Mouse (Mus musculus): Measurements from ENCODE around the gene Tmem183a.

Gene Tmem183a

DNA sequence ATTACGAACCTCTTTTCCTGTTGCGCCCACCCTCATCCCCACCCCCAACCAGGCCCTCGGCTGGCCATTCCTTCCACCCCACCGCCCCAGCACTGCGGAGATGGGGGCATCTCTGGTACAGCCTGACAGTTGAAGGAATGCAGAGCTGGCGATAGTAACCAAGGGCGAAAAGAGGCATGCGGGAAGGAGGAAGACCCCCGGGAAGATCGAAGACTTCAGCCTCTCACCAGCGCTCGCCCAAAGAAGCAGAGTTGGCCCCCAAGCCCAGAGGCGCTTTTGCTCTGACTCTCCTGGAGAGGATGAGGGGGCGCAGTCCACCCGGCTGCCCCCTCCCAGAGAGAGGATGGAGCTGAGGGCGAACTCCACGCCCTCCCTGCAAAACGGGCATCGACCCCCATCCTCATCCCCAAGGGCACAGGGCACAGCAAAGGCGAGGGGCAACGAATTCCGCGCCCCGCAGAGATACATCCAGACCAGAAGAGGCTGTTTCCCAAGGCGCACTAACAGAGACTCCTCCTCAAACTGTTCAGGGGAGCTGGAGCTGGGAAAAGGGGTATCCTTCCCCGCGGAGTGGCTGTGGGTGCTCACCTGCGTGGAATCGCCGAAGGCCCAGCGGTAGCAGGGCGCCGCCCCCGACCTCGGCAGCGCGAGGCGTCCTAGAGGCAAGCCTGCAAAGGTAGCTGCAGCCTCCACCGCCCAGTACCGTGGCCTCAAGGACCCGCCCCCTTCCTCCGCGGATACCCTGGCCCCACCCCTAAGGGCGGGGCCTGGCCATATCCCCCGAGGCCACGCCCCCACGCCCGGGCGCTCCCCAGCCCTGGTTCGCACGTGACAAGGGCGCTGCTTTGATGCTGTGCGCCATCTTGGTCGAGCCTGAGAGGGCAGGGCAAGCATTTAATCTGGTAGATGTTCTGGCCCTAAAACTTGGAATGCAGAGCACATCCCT is 17.5 kb downstream of the Tmem183a start:
- DNase-seq (ENCODE audit: low spot score in 2 of 2) = peak; percentile 74 to 82

DNA sequence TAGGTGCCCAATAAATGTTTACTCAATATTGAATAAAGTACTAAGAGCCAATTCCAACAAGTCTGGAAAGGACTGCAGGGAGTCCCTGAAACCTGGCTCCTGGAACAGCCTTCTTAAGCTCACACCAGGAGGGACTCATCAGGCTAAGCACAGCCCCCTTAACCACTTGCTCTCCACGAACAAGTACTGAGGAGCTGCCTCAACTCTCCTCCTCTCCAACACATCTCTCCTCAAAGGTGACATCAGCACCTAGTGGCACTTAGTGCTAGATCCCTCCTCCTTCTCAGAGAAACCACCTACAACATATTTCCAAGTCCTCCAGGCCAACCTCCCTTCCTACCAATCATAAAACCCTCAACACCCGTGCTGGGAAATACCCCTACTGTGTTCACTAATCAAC is 18.2 kb downstream of the Tmem183a start:
- no peak for DNase-seq (ENCODE audit: low spot score in 2 of 2)

DNA sequence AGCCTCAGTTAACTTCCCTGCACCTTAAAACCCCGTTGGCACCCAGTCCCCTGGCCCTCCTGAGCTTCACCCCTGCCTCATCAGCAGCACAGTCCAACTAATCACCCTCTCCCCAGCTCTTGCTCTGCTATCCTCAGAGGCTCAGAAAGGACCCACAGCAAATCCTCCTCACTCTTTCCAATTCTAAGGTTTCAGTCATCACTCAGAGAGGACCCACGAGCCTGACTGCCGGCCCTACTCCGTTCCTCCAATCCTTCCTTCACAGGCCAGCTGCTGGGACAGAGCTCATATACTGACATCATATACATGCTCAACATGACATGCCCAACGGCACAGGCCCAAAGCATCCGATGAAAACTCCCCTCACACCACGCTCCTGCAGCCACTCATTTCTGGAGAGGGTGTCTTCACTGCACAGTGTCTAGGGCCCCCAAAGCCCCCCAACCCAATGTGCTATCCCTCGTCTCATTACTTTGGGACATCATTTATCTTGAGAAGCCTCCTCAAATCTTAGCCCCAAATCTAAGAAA is 18.9 kb downstream of the Tmem183a start:
- no peak for DNase-seq (ENCODE audit: low spot score in 2 of 2)

DNA sequence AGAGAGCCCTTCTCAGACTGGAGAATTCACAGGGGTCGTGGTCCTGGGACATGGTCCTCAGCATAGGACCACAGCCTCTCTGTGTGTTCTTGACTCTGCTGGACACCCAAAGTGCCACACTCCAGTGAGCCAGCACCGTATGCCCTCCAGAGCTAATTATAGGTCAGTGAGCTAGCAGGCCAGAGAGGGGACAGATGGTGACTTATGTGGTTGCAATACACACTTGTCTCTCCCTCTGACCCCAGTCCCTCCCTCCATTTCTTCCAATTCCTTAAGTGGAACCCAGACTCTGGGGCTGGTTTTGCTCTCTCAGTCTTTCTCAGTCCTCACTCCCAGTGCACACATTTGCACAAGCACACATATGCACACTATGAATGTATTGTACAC is 19.5 kb downstream of the Tmem183a start:
- DNase-seq (ENCODE audit: low spot score in 2 of 2) = no peak

DNA sequence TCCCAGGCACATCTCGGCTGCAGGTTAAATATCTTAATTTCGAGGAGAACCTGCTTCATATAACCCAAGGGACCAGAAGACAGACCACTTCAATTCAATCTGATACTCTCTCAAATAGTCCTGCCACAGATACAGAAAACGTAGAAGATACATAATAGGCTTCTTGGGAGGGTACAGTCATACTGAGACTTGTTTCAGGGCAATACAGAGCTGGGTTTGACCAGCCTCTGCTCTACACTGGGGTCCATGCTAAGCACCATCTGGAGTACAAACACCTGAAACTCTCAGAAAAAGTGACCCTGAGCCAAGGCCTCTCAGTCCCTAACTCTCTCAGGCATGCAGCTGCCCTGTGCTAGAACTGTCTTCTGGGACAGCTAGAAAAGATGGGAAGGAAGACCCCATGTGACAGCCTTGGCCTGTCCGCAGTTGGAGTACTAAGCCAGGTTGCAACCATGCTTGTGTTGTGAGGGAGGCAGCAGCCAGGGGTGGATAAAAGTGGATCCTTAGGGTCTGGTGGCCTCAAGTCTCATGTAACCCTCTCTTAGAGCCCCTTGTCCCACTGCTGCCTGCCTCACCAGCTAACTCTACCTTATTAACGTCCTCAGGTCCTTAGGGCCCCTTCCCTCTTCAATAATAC is 20.0 kb downstream of the Tmem183a start:
- no peak for DNase-seq (ENCODE audit: low spot score in 2 of 2)

DNA sequence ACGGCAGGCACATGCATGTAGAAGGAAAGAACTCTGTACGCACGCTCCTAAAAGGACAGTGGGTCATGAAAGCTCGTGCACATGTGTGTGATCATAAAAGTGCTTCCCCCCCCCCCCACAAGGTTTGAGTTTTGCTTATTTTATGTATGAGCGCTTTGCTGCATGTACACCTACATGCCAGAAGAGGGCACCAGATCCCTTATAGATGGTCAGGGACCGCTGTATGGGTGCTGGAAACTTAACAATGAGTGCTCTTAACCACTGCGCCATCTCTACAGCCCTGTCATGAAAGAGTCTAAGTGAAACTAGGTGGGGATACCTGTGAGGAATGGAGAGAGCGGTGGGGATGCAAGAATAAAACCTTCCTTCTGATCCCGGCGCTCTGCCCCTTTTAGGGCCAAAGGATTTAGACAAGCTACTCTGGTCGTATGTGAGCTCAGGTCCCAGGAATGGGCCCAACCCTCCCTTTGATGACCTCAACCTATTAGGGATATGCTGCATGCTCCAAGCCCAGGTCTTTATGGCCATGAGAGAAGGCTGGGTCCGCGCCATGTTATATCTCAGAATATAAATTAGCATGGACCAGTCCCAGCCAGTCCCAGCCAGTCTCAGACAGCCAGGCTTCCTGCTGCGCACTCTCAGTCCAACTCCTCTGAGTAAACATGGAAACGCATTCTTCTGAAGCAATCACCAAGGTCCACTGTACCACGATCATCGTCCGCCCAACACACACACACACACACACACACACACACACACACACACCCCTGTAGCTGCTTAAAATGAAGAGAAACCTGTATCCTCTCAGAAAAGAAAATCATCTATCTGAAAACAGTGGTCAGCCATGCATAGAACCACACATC is 21.8 kb downstream of the Tmem183a start:
- DNase-seq (ENCODE audit: low spot score in 2 of 2) = no peak

DNA sequence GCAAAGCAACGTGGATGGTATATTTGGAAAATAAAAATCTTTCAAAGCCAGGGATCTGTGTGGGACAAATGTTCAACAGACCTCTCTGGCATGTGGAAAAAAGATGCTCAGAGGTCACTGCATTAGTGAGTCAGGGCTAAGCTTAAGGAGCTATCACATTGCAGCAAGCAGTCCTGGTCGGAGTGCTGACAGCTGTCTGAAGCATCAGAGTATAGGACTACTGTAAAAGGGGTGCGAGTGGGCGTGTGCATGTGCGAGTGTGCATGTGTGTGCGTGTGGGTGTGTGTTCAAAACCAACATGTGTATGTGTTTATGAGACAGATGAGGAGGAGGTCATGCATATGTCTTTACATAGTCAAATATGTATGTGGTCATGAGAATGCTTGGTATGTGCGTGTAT is 22.6 kb downstream of the Tmem183a start:
- DNase-seq (ENCODE audit: low spot score in 2 of 2) = no peak

DNA sequence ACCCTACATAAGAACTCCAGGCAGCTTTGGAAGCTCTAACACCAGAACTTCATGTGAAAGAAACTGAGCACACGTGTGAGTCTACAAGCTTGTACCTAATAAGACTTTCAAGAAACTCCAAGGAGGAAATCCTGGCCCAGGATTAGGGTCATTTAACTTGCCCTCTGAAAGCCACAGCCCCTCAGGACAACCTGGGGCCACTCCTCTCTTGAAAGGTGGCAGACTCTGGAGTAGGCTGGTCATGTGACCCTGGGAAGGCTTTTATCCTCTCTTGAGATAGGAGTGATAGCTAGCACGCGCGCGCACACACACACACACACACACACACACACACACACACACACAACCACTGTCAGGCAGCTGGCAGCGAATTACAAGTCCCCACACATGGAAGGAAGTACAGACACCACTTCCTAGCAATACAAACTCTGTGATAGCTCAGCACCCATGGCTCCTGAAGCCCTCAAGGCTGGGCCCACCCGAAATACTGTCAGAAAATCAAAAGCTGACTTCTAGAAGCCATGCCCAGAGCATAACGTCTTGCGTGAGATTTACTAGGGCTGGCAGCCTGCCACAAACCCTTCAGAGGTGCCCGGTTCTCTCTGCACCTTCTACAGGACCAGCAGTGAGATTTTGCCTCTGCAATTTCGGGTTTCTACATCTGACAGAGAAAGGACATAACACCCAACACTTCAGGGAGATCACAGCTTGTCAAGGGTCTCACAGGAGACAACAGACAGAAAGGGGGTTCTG is 24.6 kb downstream of the Tmem183a start:
- DNase-seq (ENCODE audit: low spot score in 2 of 2) = no peak

DNA sequence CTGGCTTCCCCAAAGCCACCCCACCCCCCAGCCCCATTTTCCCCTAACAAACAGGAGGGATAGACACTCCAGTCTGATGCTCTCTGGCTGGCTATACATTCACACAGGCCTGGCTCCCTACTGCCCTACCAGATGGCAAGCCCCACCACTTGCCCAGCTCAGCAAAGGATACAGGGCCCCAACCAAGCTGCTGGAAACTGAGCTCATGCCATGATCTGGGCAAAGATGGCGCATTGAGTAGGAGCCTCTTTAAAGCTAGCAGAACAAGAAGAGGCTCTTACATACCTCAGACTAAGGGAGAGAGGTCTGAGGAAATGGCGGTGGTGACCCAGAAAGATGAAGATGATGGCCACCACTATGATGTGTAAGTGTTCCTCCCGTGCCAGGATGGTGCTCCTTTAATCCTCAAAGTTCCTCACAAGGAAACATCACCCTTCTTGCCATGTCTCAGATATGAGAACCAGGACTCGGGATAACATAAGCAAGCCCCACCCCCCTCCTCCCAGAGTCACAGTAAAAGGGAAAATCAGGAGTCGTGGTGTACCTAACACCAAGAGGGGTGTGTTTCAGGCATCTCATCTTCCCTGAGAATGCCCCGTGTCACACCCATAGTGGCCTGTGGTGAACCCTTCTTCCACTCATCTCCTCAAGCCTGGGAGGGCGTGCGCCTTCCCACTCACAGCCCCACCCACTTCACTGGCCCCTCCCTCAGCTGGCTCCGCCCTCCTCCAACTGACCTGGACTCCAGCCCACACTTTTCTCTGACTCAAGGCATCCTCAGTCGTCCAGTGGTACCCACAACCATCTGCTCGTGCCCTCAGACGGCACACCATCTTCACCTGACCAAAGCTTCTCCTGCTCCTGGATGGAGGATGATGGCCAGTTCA is 25.6 kb downstream of the Tmem183a start:
- no peak for DNase-seq (ENCODE audit: low spot score in 2 of 2)

DNA sequence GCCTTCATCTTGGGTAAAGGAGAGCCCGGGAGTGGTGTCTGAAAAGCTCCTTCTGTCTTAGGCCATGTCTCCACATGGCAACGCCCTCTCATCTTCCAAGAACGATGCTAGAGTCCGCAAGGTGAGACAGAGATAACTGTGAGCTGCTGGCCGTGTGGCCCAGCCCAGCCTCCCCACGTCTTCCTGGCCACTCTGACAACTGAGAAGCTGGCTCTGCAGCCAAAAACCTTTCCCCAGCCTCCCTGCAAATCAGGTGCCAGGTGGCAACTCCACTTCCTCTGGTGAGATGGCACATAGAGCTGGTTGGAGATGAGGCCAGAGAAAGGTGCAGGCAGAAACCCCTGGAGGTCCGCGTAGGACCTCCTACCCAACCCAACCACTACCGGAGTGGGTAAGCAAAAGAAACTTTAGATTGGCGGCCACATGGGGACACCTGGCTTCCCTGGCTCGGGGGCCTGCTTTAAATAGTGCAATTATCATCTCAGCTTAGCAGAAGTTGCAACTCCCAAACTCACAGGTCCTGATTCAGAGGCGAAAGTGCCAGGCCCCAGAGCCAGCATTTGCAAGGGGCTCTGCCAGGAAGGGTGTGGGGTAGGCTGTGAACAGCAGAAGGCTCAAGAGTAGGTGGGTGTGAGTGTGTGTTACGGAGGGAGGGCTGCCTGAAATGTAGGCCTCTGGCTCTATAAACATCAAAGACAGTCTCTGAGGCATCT is 26.4 kb downstream of the Tmem183a start:
- no peak for DNase-seq (ENCODE audit: low spot score in 2 of 2)

DNA sequence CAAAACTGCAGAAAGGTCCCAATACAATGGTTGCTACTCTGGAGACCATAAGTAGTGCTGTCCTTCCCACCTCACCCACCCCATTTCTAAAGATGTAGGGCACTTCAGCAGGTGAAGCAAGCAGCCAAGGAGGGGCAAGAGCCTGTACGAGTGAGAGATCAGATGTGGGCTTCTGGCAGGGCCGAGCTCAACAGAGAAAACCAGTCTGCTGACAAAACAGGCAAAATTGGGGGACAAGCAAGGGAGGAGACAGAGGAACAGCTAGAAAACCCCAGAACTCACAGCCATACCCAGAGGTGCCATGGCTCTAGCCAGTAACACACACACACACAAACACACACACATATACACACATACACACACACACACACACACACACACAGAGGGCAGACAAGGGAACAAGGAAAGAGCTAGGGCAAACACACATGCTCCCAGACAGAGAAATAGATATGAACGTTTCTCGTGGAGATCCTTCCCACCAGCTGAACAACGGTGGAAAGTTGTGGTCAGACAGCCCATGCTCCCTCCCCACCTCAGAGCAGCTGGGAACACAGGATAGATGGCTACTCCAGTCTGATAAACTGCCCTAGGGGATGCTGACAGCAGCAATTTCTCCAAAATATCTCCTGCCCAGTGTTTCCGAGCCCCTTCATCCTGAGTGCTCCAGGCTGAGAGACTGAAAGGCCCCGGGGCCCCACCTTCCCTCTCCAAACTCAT is 27.5 kb downstream of the Tmem183a start:
- no peak for DNase-seq (ENCODE audit: low spot score in 2 of 2)

DNA sequence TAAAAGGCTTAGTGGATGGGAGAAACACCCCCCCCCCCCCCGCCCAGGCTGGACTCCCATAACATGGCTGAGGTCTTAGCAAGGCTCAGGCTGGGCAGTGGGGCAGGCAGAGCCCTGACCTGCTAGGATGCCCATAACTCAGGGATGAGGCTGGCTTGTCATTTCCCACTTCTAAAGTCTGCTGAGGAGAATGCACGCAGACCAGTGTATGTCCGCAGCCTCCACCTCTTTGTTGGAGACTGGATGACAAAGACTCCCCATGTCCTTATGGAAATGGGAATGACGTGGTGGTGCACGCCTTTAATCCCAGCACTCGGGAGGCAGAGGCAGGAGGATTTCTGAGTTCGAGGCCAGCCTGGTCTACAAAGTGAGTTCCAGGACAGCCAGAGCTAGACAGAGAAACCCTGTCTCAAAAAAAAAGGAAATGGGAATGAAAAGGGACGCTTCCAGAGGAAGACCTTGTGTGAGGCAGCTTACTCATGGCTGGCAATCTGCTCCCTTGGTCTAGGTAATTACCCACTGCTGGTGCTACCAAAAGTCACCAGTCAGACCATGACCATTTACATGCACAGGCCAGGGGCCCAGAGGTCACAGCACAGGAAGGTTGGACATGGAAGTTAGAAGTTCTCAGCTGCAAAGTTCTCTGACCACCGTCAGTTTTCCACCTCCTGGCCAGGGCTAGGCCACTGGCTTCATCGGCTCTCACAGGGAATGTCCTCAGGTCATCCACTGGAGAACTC is 28.2 kb downstream of the Tmem183a start:
- DNase-seq (ENCODE audit: low spot score in 2 of 2) = no peak

DNA sequence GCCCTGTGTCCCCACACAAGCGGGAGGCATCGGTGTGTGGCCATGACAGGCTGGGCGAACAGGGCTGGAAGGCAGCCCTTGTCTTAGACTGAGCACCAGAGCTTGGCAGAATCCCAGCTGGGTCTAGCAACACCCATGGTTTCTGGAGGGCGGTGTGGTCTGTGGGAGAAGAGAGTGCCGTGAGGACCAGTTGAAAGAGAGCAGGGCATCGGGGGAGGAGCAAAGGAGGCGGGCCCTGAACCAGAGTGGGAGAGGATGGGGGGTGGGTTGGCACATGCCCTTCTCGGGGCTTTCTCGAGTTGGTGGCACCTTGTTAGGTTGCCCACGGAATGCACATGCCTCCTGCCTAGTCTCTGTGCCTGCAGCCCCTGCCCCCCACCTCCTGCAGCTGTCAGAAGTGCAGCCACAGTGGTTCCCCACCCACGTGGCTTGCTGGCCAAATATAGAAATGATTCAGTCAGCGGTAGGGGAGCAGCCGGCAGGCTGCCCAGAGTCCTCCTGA is 29.0 kb downstream of the Tmem183a start, which contains the start of gene Ppfia4:
Gene Ppfia4, minus strand, starts transcription at position 159 of the 502 bp plus-strand sequence.
- no peak for DNase-seq (ENCODE audit: low spot score in 2 of 2)

DNA sequence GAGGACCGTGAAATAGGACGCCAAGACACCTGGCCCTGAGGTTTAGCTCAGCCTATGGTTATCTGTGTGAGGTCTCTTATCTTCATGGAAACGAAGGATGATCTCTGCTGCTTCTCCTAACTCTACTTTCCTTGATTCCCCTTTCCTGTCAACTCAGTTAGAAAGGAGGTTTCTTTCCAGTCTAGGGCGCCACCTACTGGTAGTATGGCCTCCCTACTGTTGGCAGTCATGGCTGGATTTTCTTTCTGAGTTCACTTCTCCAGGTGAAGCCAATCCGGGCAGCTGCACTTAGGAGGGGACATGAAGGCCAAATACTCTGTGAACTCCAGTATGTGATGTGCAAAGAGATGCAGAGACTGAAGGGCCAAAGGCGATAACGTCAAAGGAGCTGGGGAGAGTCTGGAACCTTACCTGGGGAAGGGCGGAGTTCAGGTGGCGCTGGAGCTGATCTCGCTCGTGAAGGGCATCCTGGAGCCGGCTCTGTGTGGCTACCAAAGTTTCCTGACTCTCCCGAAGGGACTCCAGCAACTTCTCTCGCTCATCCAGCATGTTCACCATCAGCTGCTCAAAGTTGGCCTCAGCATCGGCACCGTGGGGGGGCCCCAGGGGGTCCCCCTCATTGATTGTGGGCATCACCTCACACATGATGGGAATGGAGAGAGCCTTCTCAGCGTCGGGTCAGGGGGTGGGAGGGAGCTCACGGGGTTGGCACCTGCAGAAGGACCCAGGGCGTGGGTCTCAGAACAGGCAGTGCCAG is 29.7 kb downstream of the Tmem183a start:
- peak; percentile 64 to 71 for DNase-seq (ENCODE audit: low spot score in 2 of 2)

DNA sequence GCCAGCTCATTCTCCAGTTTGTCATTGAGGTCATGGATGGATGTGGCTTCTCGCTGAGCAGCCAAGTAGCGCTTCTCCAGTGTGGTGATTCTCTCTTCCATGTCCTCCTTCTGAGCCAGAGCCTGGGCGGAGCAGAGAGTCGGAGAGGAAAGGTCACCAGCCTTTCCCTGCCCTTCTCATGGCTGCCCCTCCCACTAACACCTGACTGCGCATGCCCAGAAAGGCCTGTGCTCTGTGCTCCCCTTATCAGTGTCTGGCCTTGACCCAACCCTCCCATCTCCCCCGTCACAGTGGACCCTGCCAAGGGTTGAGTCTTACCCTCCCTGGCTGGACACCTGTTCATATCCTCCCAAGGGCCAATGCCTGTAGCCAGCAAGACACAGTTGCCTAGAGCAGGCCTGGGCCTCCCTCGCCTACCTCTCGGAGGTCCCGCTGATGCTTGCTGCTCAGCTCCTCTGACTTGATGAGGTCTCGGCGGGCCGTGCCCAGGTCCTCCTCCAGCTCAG is 34.9 kb downstream of the Tmem183a start:
- no peak for DNase-seq (ENCODE audit: low spot score in 2 of 2)

DNA sequence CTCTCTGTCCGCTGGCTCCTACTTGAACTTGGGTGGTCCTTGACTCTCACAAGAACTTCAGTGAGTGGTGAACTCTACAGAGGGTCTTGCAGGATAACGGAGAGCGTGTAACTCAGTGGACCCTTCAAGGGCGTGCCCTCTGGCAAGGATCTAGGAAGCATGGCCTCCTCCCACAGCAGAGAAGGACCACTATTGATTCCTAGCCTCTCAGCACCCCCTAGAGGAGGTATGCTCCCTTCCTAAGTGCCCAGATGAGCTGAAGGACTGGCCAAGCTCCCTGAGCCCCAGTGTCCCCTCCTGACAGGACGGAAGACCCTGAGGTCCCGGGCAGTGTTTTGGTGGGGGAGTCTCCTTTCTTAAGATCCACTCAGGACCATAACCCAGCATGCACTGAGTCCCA is 39.2 kb downstream of the Tmem183a start:
- no peak for DNase-seq (ENCODE audit: low spot score in 2 of 2)
